Mouse (Mus musculus): ENCODE measurements around the gene Fndc3b. TPM values are rescaled to one million over a fixed set of nuclear protein-coding genes. Genes with fewer than 3 reads are reported as not detected.
"Not testable (repeated sequence)": the region's sequence is repeated elsewhere in the genome, so short reads cannot be mapped to it uniquely, and the experiment has no call there.

The Fndc3b gene
- polyA plus RNA-seq, 1 experiment from 2014 or later: 29.0 TPM

- peaks cover 72% of the 10 kb centered on the region for H3K36me3 ChIP-seq (ENCODE audit: control insufficient read depth, insufficient read depth, low read length)
- no peak for ATAC-seq (ENCODE audit: insufficient number of reproducible peaks, insufficient read depth, low FRiP score, low read depth)
- 94% methylated on average over 8 of the region's 8 CpGs for WGBS
- no peak overlapping the region for H3K4me2 ChIP-seq (ENCODE audit: low read length)
- H3K27ac ChIP-seq (replicated peaks in 1 of 2; ENCODE audit: control insufficient read depth in 1 of 2, insufficient read depth in 1 of 2, low read depth in 2 of 2, low read length in 2 of 2): no peak overlapping the region
- H3K4me3 ChIP-seq (ENCODE audit: control insufficient read depth in 1 of 2, insufficient read depth in 1 of 2, low read depth in 1 of 2, low read length in 2 of 2): no peak overlapping the region
- no peak overlapping the region for H3K9ac ChIP-seq (ENCODE audit: low read length)
- no peaks in the 10 kb centered on the region for H3K27me3 ChIP-seq (ENCODE audit: control insufficient read depth, insufficient read depth, low read length)
- H3K9me3 ChIP-seq (ENCODE audit: control insufficient read depth, low read length): no peaks in the 10 kb centered on the region
- no peaks in the 10 kb centered on the region for H3K4me1 ChIP-seq (ENCODE audit: control insufficient read depth in 2 of 2, insufficient read depth in 2 of 2, low read length in 2 of 2)
Observed at GRCm38 (mm10) chr3:27418602-27419001, 292.5 kb downstream of the Fndc3b start.

- Histone ChIP-seq H3K9ac (ENCODE audit: low read length) (no peak overlapping the region), H3K36me3 (ENCODE audit: control insufficient read depth, insufficient read depth, low read length) (peaks cover 56% of the 10 kb centered on the region), H3K4me2 (ENCODE audit: low read length) (no peak overlapping the region), H3K27me3 (ENCODE audit: control insufficient read depth, insufficient read depth, low read length) (no peaks in the 10 kb centered on the region), H3K4me1 (ENCODE audit: control insufficient read depth in 2 of 2, insufficient read depth in 2 of 2, low read length in 2 of 2) (no peaks in the 10 kb centered on the region), H3K9me3 (ENCODE audit: control insufficient read depth, low read length) (no peaks in the 10 kb centered on the region), H3K27ac (replicated peaks in 1 of 2; ENCODE audit: control insufficient read depth in 1 of 2, insufficient read depth in 1 of 2, low read depth in 2 of 2, low read length in 2 of 2) (no peak overlapping the region), H3K4me3 (ENCODE audit: control insufficient read depth in 1 of 2, insufficient read depth in 1 of 2, low read depth in 1 of 2, low read length in 2 of 2) (no peak overlapping the region)
- ATAC-seq (ENCODE audit: insufficient number of reproducible peaks, insufficient read depth, low FRiP score, low read depth): no peak
- WGBS: 84% methylated on average over 10 of the region's 10 CpGs
Observed at GRCm38 (mm10) chr3:27416786-27417185, 294.3 kb downstream of the Fndc3b start.

GRCm38 (mm10) chr3:27413566-27413965 is 297.5 kb downstream of the Fndc3b start:
- no peak overlapping the region for H3K4me2 ChIP-seq (ENCODE audit: low read length)
- no peak overlapping the region for H3K9ac ChIP-seq (ENCODE audit: low read length)
- 70% methylated on average over 3 of the region's 3 CpGs for WGBS
- no peak overlapping the region for H3K27ac ChIP-seq (replicated peaks in 1 of 2; ENCODE audit: control insufficient read depth in 1 of 2, insufficient read depth in 1 of 2, low read depth in 2 of 2, low read length in 2 of 2)
- no peaks in the 10 kb centered on the region for H3K9me3 ChIP-seq (ENCODE audit: control insufficient read depth, low read length)
- H3K4me1 ChIP-seq (ENCODE audit: control insufficient read depth in 2 of 2, insufficient read depth in 2 of 2, low read length in 2 of 2): peaks cover 0 to 2% of the 10 kb centered on the region in 2 experiments; a peak in 1 of 4 replicates
- H3K4me3 ChIP-seq (ENCODE audit: control insufficient read depth in 1 of 2, insufficient read depth in 1 of 2, low read depth in 1 of 2, low read length in 2 of 2): no peak overlapping the region
- no peaks in the 10 kb centered on the region for H3K27me3 ChIP-seq (ENCODE audit: control insufficient read depth, insufficient read depth, low read length)
- peaks cover 30% of the 10 kb centered on the region for H3K36me3 ChIP-seq (ENCODE audit: control insufficient read depth, insufficient read depth, low read length)
- ATAC-seq (ENCODE audit: insufficient number of reproducible peaks, insufficient read depth, low FRiP score, low read depth): no peak

GRCm38 (mm10) chr3:27411286-27411685 is 299.8 kb downstream of the Fndc3b start:
- no peaks in the 10 kb centered on the region for H3K27me3 ChIP-seq (ENCODE audit: control insufficient read depth, insufficient read depth, low read length)
- WGBS: 74% methylated on average over 2 of the region's 2 CpGs
- H3K9ac ChIP-seq (ENCODE audit: low read length): no peak overlapping the region

GRCm38 (mm10) chr3:27408564-27408963 is 302.5 kb downstream of the Fndc3b start:
- no peak overlapping the region for H3K9ac ChIP-seq (ENCODE audit: low read length)
- no peaks in the 10 kb centered on the region for H3K27me3 ChIP-seq (ENCODE audit: control insufficient read depth, insufficient read depth, low read length)
- H3K4me3 ChIP-seq (ENCODE audit: control insufficient read depth in 1 of 2, insufficient read depth in 1 of 2, low read depth in 1 of 2, low read length in 2 of 2): no peak overlapping the region
- 28% methylated on average over 2 of the region's 2 CpGs for WGBS
- H3K9me3 ChIP-seq (ENCODE audit: control insufficient read depth, low read length): no peaks in the 10 kb centered on the region
- H3K4me1 ChIP-seq (ENCODE audit: control insufficient read depth in 2 of 2, insufficient read depth in 2 of 2, low read length in 2 of 2): peaks cover 2 to 7% of the 10 kb centered on the region in 2 experiments; a peak in 2 of 4 replicates
- ATAC-seq (ENCODE audit: insufficient number of reproducible peaks, insufficient read depth, low FRiP score, low read depth): no peak
- H3K36me3 ChIP-seq (ENCODE audit: control insufficient read depth, insufficient read depth, low read length): no peaks in the 10 kb centered on the region
- H3K27ac ChIP-seq (replicated peaks in 1 of 2; ENCODE audit: control insufficient read depth in 1 of 2, insufficient read depth in 1 of 2, low read depth in 2 of 2, low read length in 2 of 2): no peak overlapping the region
- no peak overlapping the region for H3K4me2 ChIP-seq (ENCODE audit: low read length)

More at GRCm38 (mm10) chr3:27411286-27411685, 299.8 kb downstream of the Fndc3b start:
- H3K4me1 ChIP-seq (ENCODE audit: control insufficient read depth in 2 of 2, insufficient read depth in 2 of 2, low read length in 2 of 2): peaks cover 2 to 7% of the 10 kb centered on the region in 2 experiments; a peak in 2 of 4 replicates
- H3K4me2 ChIP-seq (ENCODE audit: low read length): no peak overlapping the region
- H3K36me3 ChIP-seq (ENCODE audit: control insufficient read depth, insufficient read depth, low read length): peaks cover 16% of the 10 kb centered on the region
- no peak overlapping the region for H3K27ac ChIP-seq (replicated peaks in 1 of 2; ENCODE audit: control insufficient read depth in 1 of 2, insufficient read depth in 1 of 2, low read depth in 2 of 2, low read length in 2 of 2)
- no peak overlapping the region for H3K4me3 ChIP-seq (ENCODE audit: control insufficient read depth in 1 of 2, insufficient read depth in 1 of 2, low read depth in 1 of 2, low read length in 2 of 2)
- H3K9me3 ChIP-seq (ENCODE audit: control insufficient read depth, low read length): no peaks in the 10 kb centered on the region
- ATAC-seq (ENCODE audit: insufficient number of reproducible peaks, insufficient read depth, low FRiP score, low read depth): no peak

GRCm38 (mm10) chr3:27406440-27406839 is 304.7 kb downstream of the Fndc3b start:
- Histone ChIP-seq H3K4me1 (ENCODE audit: control insufficient read depth in 2 of 2, insufficient read depth in 2 of 2, low read length in 2 of 2) (peaks cover 2 to 7% of the 10 kb centered on the region in 2 experiments; a peak in 2 of 4 replicates), H3K9ac (ENCODE audit: low read length) (no peak overlapping the region), H3K27me3 (ENCODE audit: control insufficient read depth, insufficient read depth, low read length) (no peaks in the 10 kb centered on the region), H3K36me3 (ENCODE audit: control insufficient read depth, insufficient read depth, low read length) (no peaks in the 10 kb centered on the region), H3K27ac (replicated peaks in 1 of 2; ENCODE audit: control insufficient read depth in 1 of 2, insufficient read depth in 1 of 2, low read depth in 2 of 2, low read length in 2 of 2) (no peak overlapping the region), H3K9me3 (ENCODE audit: control insufficient read depth, low read length) (no peaks in the 10 kb centered on the region), H3K4me2 (ENCODE audit: low read length) (no peak overlapping the region), H3K4me3 (ENCODE audit: control insufficient read depth in 1 of 2, insufficient read depth in 1 of 2, low read depth in 1 of 2, low read length in 2 of 2) (no peak overlapping the region)
- ATAC-seq (ENCODE audit: insufficient number of reproducible peaks, insufficient read depth, low FRiP score, low read depth): no peak
- WGBS: 72% methylated on average over 3 of the region's 3 CpGs

GRCm38 (mm10) chr3:27400996-27401395 is 310.1 kb downstream of the Fndc3b start:
- not testable (repeated sequence) for ATAC-seq (ENCODE audit: insufficient number of reproducible peaks, insufficient read depth, low FRiP score, low read depth); H3K27me3 ChIP-seq (ENCODE audit: control insufficient read depth, insufficient read depth, low read length); H3K27ac ChIP-seq (replicated peaks in 1 of 2; ENCODE audit: control insufficient read depth in 1 of 2, insufficient read depth in 1 of 2, low read depth in 2 of 2, low read length in 2 of 2); H3K4me2 ChIP-seq (ENCODE audit: low read length); H3K36me3 ChIP-seq (ENCODE audit: control insufficient read depth, insufficient read depth, low read length); H3K9ac ChIP-seq (ENCODE audit: low read length); H3K4me3 ChIP-seq (ENCODE audit: control insufficient read depth in 1 of 2, insufficient read depth in 1 of 2, low read depth in 1 of 2, low read length in 2 of 2); H3K4me1 ChIP-seq (ENCODE audit: control insufficient read depth in 2 of 2, insufficient read depth in 2 of 2, low read length in 2 of 2); H3K9me3 ChIP-seq (ENCODE audit: control insufficient read depth, low read length)
- 91% methylated on average over 3 of the region's 3 CpGs for WGBS

GRCm38 (mm10) chr3:27389923-27390322 is 321.2 kb downstream of the Fndc3b start:
- H3K9ac ChIP-seq (ENCODE audit: low read length): no peak overlapping the region
- no peaks in the 10 kb centered on the region for H3K27me3 ChIP-seq (ENCODE audit: control insufficient read depth, insufficient read depth, low read length)
- no peak overlapping the region for H3K4me3 ChIP-seq (ENCODE audit: control insufficient read depth in 1 of 2, insufficient read depth in 1 of 2, low read depth in 1 of 2, low read length in 2 of 2)
- H3K36me3 ChIP-seq (ENCODE audit: control insufficient read depth, insufficient read depth, low read length): no peaks in the 10 kb centered on the region
- no peak overlapping the region for H3K27ac ChIP-seq (replicated peaks in 1 of 2; ENCODE audit: control insufficient read depth in 1 of 2, insufficient read depth in 1 of 2, low read depth in 2 of 2, low read length in 2 of 2)
- no peak for ATAC-seq (ENCODE audit: insufficient number of reproducible peaks, insufficient read depth, low FRiP score, low read depth)
- H3K4me1 ChIP-seq (ENCODE audit: control insufficient read depth in 2 of 2, insufficient read depth in 2 of 2, low read length in 2 of 2): no peaks in the 10 kb centered on the region
- 30% methylated on average over 1 of the region's 1 CpGs for WGBS
- no peaks in the 10 kb centered on the region for H3K9me3 ChIP-seq (ENCODE audit: control insufficient read depth, low read length)
- no peak overlapping the region for H3K4me2 ChIP-seq (ENCODE audit: low read length)
